Mouse (Mus musculus) lung, adult 2 months (tissue): ENCODE results near the gene Igfbp6.

Source experiments
- CTCF ChIP-seq: fragments of 200-500 bp; IDR thresholded peaks from 2 replicates; pipeline ENCODE4 v1.5.1; 2011; ENCODE audit warnings: mild to moderate bottlenecking, low read length, control low read depth; ENCODE audit not compliant: insufficient read depth
- POLR2A ChIP-seq: fragments of 200-500 bp; IDR thresholded peaks from 2 replicates; pipeline ENCODE4 v1.6.1; 2011; ENCODE audit warnings: low read depth, mild to moderate bottlenecking, control low read depth, low read length, borderline replicate concordance; ENCODE audit errors: extremely low read depth

- TF ChIP-seq POLR2A (no peak), CTCF (no peak)
Measured at GRCm38 (mm10) chr15:102173581-102173980, 29.4 kb downstream of the Igfbp6 start.
